Mouse (Mus musculus) bone marrow macrophage, adult 2 months (primary cell): ENCODE data around the gene Dcakd. TPM values are rescaled to one million over a fixed set of nuclear protein-coding genes. Genes with fewer than 3 reads are reported as not detected.

ENCODE experiments used
- H3K27ac ChIP-seq: 2 replicates; pipeline ENCODE4 v1.5.1; 2012; ENCODE audit warnings: low read depth, low read length; ENCODE audit not compliant: insufficient read depth
- H3K4me1 ChIP-seq: 2 replicates; pipeline ENCODE4 v1.6.1; 2012; ENCODE audit warnings: low read length; ENCODE audit not compliant: control insufficient read depth, insufficient read depth
- H3K4me3 ChIP-seq: 2 replicates; pipeline ENCODE4 v1.5.1; 2012; ENCODE audit warnings: mild to moderate bottlenecking, low read length, moderate library complexity; ENCODE audit not compliant: insufficient read depth
- CTCF ChIP-seq: IDR thresholded peaks from 2 replicates; pipeline ENCODE4 v1.5.1; 2012; ENCODE audit warnings: low read depth, mild to moderate bottlenecking, low read length, moderate library complexity
- POLR2A ChIP-seq: IDR thresholded peaks from 2 replicates; pipeline ENCODE4 v1.6.1; 2012; ENCODE audit warnings: mild to moderate bottlenecking, low read depth, low read length, borderline replicate concordance
- polyA plus RNA-seq: library from polyadenylated mRNA; stranded (reverse); fragments of >200 nt; gene quantifications from 2 replicates; pipeline ENCODE4 v1.2.4, GENCODE M21; 2012; ENCODE audit not compliant: missing spikeins, insufficient read depth, insufficient read length

Dcakd gene
- polyA plus RNA-seq, 1 experiment, result 40.9 TPM

DNA sequence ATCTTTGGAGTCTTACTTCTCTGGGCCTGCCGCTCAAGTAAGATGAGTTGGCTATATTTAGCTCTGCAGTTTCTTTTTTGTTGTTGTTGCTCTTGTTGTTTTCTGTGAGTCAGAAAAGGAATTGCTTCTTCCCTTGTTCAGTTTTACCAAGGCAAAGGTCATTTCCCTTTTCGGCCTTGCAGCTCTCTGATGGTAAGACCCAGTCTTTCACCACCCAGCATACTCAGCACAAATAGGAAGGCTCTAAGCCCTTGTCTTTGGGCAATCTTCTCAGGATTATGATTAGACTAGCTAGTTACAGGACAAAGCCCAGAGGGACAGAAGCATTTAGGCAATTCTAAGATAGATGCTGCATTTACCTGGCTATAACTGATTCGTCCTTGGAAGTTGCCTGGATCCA lies 1.2 kb downstream of the Dcakd start:
- TF ChIP-seq POLR2A (no peak), CTCF (no peak)
- H3K27ac ChIP-seq, result peak overlapping the region; percentile 96
- peaks cover 50% of the 10 kb centered on the region for H3K4me1 ChIP-seq
- peak overlapping the region; percentile 43 for H3K4me3 ChIP-seq

DNA sequence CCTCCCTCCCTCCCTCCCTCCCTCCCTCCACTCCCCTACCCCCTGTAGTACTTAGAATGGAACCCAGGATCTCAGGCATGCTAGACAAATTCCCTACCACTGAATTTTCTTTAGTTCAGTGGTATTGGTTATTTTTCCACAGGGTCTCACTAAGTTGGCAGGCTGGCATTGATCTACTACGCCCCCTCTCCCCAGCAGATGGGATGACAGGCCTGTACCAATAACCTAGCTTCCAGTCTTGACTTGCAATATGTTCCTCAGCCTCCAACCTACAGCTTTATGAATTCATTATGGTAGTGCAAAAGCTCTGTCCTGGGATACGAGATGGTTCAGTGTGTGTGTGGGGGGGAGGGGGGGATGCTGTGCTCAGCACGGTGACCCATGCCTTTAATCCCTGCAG lies 4.2 kb downstream of the Dcakd start:
- TF ChIP-seq CTCF (no peak), POLR2A (no peak)
- Histone ChIP-seq H3K4me1 (peaks cover 42% of the 10 kb centered on the region), H3K4me3 (no peak overlapping the region)

DNA sequence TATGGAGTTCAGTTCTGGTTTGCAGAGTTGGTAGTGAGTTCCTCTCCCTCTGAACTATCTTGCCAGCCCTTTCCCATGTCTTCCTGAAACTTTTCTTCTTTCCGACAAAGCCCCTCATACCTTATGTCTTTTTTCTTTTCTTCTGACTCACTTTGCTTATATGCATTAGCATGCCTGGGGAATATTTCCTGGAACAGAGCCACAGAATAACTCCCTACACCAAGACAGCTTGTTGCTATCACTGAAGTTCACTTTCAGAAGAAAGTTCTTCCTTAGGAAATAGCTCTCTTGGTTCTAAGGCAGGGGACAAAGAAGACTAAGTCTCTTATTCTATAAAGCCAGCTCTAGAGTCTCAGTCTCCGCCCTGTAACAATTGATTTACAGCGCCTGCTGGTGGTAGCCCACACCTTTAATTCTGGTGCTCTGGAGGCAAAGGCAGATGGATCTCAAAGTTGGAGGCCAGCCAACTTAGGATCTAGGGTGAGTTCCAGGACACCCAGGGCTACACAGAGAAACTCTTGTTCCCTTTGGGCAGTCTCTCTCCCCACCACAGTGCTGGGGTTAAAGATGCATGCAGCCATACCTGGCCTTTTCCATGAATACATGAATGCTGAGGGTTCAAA lies 7.3 kb downstream of the Dcakd start:
- H3K27ac ChIP-seq, result peak overlapping the region; percentile 57

More for the DNA sequence above, 4.2 kb downstream of the Dcakd start:
- H3K27ac ChIP-seq, result no peak overlapping the region

DNA sequence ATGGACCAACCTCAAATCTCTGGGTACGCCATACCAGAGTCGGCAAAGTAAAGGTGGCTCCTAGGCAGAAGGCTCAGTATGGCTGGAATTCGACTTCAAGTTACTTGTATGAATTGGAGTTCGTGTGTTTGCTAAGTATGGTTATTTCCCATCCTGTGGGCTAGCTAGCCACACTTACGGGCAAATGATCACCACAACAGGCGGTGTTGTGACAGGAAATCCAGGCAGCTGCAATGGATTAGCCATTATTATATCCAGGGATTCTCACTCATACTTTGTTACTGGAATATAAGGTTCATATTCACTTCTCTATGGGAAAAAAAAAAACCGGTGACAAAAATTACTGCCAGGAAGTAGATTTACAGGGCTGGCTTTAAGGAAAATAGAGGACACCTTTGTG lies 8.8 kb downstream of the Dcakd start:
- TF ChIP-seq POLR2A (no peak), CTCF (no peak)
- Histone ChIP-seq H3K4me1 (peaks cover 28% of the 10 kb centered on the region), H3K4me3 (no peak overlapping the region), H3K27ac (no peak overlapping the region)

More for the DNA sequence above, 7.3 kb downstream of the Dcakd start:
- peak; percentile 19; the same call in 1 of the 2 replicates for TF ChIP-seq CTCF
- TF ChIP-seq POLR2A, result no peak
- H3K4me1 ChIP-seq, result peaks cover 33% of the 10 kb centered on the region
- H3K4me3 ChIP-seq, result no peak overlapping the region

DNA sequence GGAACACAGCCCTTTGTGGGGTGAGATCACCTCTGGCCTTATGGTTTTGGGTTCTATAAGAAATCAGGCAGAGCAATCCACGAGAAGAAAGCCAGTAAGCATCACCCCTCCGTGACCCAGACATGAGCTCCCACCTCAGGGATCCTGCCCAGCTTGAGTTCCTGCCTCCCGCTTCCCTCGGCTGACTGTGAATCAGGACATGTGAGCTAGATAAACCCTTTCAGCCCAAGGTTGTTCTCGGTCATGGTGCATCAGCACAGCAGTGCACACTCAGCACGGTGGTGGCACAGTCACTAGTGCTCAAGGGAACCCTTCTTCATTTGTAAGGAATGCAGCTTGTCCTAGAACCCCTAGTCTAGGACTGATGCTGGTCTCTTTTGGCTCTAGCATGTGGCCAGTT lies 9.3 kb downstream of the Dcakd start:
- Histone ChIP-seq H3K27ac (no peak overlapping the region), H3K4me3 (no peak overlapping the region), H3K4me1 (peaks cover 28% of the 10 kb centered on the region)
- no peak for TF ChIP-seq CTCF
- TF ChIP-seq POLR2A, result no peak

DNA sequence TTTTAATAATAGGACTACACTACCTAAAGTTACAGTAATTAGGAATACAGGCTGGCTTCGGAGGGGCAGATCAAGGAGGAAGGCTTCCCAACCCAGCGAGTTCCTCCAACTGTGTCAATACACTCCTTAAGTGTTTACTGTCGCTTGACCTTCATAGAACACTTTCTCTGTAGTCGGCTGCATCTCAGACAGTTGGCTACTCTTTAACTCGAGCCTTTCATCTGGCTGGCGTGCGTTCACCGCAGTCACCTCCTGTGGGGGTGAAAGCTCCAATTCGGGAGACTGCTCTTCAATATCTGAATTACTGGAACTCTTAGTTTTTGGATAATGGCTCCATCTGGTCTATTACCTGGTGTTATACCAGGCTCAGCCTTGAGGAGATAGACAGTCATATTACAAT lies 10.5 kb downstream of the Dcakd start:
- TF ChIP-seq POLR2A (no peak), CTCF (no peak)
- H3K27ac ChIP-seq, result no peak overlapping the region

DNA sequence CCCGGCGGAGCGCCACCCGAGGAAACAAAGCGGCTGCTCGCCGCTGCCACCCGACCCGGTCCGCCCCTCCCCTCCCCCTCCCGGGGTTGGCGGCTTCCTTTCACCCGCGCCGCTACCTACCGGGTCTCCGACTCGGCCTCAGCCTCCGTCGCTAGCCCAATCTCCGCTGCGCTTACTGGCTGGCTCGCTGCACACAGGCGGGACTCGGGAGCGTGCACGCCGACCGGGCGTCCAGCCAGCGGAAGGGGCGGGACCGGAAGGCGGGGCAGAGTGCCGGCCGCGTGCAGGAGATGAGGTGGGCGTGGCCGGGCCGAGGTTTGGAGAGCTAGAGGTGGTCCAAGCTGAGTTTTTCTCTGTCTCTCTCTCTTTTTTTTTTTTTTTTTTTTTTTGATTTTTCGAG lies 11.2 kb downstream of the Dcakd start:
- H3K27ac ChIP-seq, result peak overlapping the region; percentile 66
- H3K4me3 ChIP-seq, result peak overlapping the region; percentile 62
- TF ChIP-seq CTCF, result no peak
- no peak for TF ChIP-seq POLR2A
- peaks cover 21% of the 10 kb centered on the region for H3K4me1 ChIP-seq

More for the DNA sequence above, 10.5 kb downstream of the Dcakd start:
- no peak overlapping the region for H3K4me3 ChIP-seq
- peaks cover 26% of the 10 kb centered on the region for H3K4me1 ChIP-seq

DNA sequence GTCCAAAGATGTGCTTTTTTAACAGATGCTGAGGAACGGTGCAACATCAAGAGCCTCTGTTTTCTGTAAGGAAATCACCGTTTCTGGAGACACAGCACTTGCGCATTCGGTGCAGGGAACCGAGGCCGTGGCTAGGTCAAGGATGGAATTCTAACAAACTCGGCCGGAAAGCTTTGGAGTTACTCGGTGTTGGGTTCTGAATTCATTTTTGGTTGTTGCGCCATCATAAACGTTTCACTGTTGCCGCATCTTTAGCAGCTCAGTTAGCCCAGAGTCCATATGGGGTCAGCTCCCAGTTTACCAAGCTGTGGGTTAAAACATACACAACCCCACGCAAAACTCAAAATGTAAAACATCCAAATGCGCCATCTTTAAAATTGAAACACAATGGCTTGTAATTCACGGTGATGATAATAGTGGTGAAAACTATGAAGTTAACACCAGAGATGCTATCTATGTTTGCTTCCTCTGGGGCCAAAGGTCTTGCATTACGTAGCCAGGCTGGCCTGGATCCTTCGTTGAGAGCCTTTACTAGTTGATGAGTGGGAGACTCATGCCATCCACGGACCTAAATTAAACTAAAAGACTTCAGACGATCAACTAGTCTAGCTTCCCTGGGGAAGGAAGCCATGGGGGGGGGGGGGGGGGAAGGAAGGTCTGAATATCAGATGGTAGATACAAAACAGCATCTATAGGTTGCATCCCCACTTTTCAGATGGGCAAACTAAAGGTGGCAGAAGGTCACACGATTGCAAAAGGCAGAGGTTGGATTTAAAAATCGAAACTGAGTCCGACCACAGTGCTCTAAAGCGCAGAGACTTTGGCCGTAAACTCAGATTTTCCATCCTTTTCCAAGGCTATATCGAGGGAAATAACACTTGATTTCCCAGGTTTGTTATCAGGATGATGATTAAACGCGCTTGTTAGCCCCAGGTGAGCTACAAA lies 12.0 kb downstream of the Dcakd start:
- H3K4me1 ChIP-seq, result peaks cover 17% of the 10 kb centered on the region
- no peak for TF ChIP-seq POLR2A
- no peak for TF ChIP-seq CTCF
- H3K27ac ChIP-seq, result peak overlapping the region; percentile 66
- peak overlapping the region; percentile 62 for H3K4me3 ChIP-seq

DNA sequence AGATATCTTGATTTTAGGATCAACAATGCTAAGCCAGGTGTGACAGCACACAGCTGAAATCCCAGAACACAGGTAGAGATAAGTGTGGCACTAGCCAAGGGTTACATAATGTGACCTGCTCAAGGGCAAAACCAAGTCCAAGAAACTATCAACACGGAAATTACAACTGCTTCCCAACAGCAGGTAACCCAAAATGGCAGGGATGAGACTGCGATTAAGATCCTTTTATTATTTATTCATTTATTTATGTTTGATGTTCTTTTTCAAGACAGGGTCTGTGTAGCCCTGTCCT lies 17.0 kb downstream of the Dcakd start:
- TF ChIP-seq POLR2A (no peak), CTCF (no peak)
- no peak overlapping the region for H3K27ac ChIP-seq
- H3K4me1 ChIP-seq, result peaks cover 33% of the 10 kb centered on the region
- H3K4me3 ChIP-seq, result no peak overlapping the region
